Mouse (Mus musculus): ENCODE data around the gene Stim2. TPM values are rescaled to one million over a fixed set of nuclear protein-coding genes. Genes with fewer than 3 reads are reported as not detected.

Gene Stim2
- polyA plus RNA-seq, 1 experiment: 12.7 TPM

- DNase-seq (ENCODE audit: low read depth, low spot score): no peak
- 71% methylated on average over 1 of the region's 1 CpGs for WGBS
Measured at GRCm38 (mm10) chr5:53988053-53988452, 10.2 kb upstream of the Stim2 start.

- no peak for DNase-seq (ENCODE audit: low read depth, low spot score)
- 81% methylated on average over 7 of the region's 7 CpGs for WGBS
Measured at GRCm38 (mm10) chr5:53992616-53993015, 5.7 kb upstream of the Stim2 start.

- DNase-seq (ENCODE audit: low read depth, low spot score): no peak
- 25% methylated on average over 4 of the region's 4 CpGs for WGBS
Measured at GRCm38 (mm10) chr5:53994576-53994975, 3.7 kb upstream of the Stim2 start.

- no peak for DNase-seq (ENCODE audit: low read depth, low spot score)
- under 1% methylated on average over 34 of the region's 34 CpGs for WGBS
Measured at GRCm38 (mm10) chr5:53995316-53995715, 3.0 kb upstream of the Stim2 start.

- no peak for DNase-seq (ENCODE audit: low read depth, low spot score)
- 46% methylated on average over 6 of the region's 6 CpGs for WGBS
Measured at GRCm38 (mm10) chr5:53996822-53997221, 1.5 kb upstream of the Stim2 start.

- WGBS: under 1% methylated on average over 76 of the region's 76 CpGs
- no peak for DNase-seq (ENCODE audit: low read depth, low spot score)
Measured at GRCm38 (mm10) chr5:53998743-53999460, 603 bp downstream of the Stim2 start.

GRCm38 (mm10) chr5:53999461-53999770 lies 1.1 kb downstream of the Stim2 start:
- DNase-seq (ENCODE audit: low read depth, low spot score): no peak

GRCm38 (mm10) chr5:53999831-54000230 lies 1.5 kb downstream of the Stim2 start:
- no peak for DNase-seq (ENCODE audit: low read depth, low spot score)
- WGBS: 3% methylated on average over 2 of the region's 2 CpGs

More at GRCm38 (mm10) chr5:53999461-53999770, 1.1 kb downstream of the Stim2 start:
- WGBS: under 1% methylated on average over 6 of the region's 6 CpGs

- no peak for DNase-seq (ENCODE audit: low read depth, low spot score)
Measured at GRCm38 (mm10) chr5:54001021-54001420, 2.7 kb downstream of the Stim2 start.

GRCm38 (mm10) chr5:54005111-54005864 lies 7.0 kb downstream of the Stim2 start:
- WGBS: 77% methylated on average over 2 of the region's 2 CpGs
- no peak for DNase-seq (ENCODE audit: low read depth, low spot score)

More at GRCm38 (mm10) chr5:54001021-54001420, 2.7 kb downstream of the Stim2 start:
- 45% methylated on average over 5 of the region's 5 CpGs for WGBS

- no peak for DNase-seq (ENCODE audit: low read depth, low spot score)
- WGBS: 66% methylated on average over 6 of the region's 6 CpGs
Measured at GRCm38 (mm10) chr5:54005865-54006225, 7.5 kb downstream of the Stim2 start.

GRCm38 (mm10) chr5:54006845-54007244 lies 8.5 kb downstream of the Stim2 start:
- WGBS: 91% methylated on average over 1 of the region's 1 CpGs
- no peak for DNase-seq (ENCODE audit: low read depth, low spot score)

- WGBS: 82% methylated on average over 6 of the region's 6 CpGs
- DNase-seq (ENCODE audit: low read depth, low spot score): no peak
Measured at GRCm38 (mm10) chr5:54007617-54008016, 9.3 kb downstream of the Stim2 start.

GRCm38 (mm10) chr5:54013271-54013670 lies 15.0 kb downstream of the Stim2 start:
- no peak for DNase-seq (ENCODE audit: low read depth, low spot score)
- 6% methylated on average over 1 of the region's 1 CpGs for WGBS

GRCm38 (mm10) chr5:54017143-54017542 lies 18.8 kb downstream of the Stim2 start:
- DNase-seq (ENCODE audit: low read depth, low spot score): no peak
- WGBS: 80% methylated on average over 7 of the region's 7 CpGs

- WGBS: 90% methylated on average over 2 of the region's 2 CpGs
- DNase-seq (ENCODE audit: low read depth, low spot score): no peak
Measured at GRCm38 (mm10) chr5:54018856-54019255, 20.6 kb downstream of the Stim2 start.

- 67% methylated on average over 4 of the region's 4 CpGs for WGBS
- no peak for DNase-seq (ENCODE audit: low read depth, low spot score)
Measured at GRCm38 (mm10) chr5:54019546-54019945, 21.2 kb downstream of the Stim2 start.

GRCm38 (mm10) chr5:54024610-54025009 lies 26.3 kb downstream of the Stim2 start:
- WGBS: 50% methylated on average over 3 of the region's 3 CpGs
- no peak for DNase-seq (ENCODE audit: low read depth, low spot score)

- no peak for DNase-seq (ENCODE audit: low read depth, low spot score)
- WGBS: 76% methylated on average over 2 of the region's 2 CpGs
Measured at GRCm38 (mm10) chr5:54025630-54026029, 27.3 kb downstream of the Stim2 start.

GRCm38 (mm10) chr5:54033217-54033616 lies 34.9 kb downstream of the Stim2 start:
- DNase-seq (ENCODE audit: low read depth, low spot score): no peak
- WGBS: 83% methylated on average over 5 of the region's 5 CpGs

- no peak for DNase-seq (ENCODE audit: low read depth, low spot score)
- WGBS: 54% methylated on average over 1 of the region's 1 CpGs
Measured at GRCm38 (mm10) chr5:54034680-54035079, 36.4 kb downstream of the Stim2 start.
